Mouse (Mus musculus) brain, embryonic 14.5 days (tissue): ENCODE measurements around the gene Golim4.

Experiments used
- CTCF ChIP-seq: fragments of 200-500 bp; IDR thresholded peaks from 2 replicates; pipeline ENCODE4 v1.5.1; 2012; ENCODE audit warnings: inconsistent platforms, mild to moderate bottlenecking, moderate library complexity, borderline replicate concordance; ENCODE audit not compliant: insufficient read depth, insufficient read length; ENCODE audit errors: extremely low read depth
- POLR2A ChIP-seq: fragments of 200-500 bp; IDR thresholded peaks from 2 replicates; pipeline ENCODE4 v1.6.1; 2012; ENCODE audit warnings: mild to moderate bottlenecking, inconsistent platforms, borderline replicate concordance; ENCODE audit not compliant: poor library complexity, insufficient read depth, insufficient read length, severe bottlenecking; ENCODE audit errors: extremely low read depth

GRCm38 (mm10) chr3:75930659-75931225 is 26.0 kb downstream of the Golim4 start:
- TF ChIP-seq POLR2A: no peak
- no peak for TF ChIP-seq CTCF
